Mouse (Mus musculus): Measurements from ENCODE around the gene Clcf1.

Gene Clcf1

DNA sequence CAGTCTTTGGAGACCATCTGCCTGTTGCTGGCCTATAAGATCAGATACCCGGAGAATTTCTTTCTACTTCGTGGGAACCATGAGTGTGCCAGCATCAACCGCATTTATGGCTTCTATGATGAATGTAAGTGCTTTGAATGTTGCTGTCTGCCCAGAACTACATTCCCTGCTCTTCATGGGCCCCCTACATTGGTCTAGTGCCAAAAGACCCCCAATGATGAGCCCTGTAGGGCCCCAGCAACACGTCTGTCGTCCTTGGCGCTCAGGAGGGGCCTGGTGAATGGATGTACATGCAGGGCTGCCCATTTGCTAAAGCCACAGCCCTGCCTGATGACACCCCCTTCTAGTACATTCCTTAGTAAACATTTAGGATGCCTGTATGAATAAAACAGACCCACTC is 20.9 kb upstream of the Clcf1 start:
- DNase-seq = no peak

DNA sequence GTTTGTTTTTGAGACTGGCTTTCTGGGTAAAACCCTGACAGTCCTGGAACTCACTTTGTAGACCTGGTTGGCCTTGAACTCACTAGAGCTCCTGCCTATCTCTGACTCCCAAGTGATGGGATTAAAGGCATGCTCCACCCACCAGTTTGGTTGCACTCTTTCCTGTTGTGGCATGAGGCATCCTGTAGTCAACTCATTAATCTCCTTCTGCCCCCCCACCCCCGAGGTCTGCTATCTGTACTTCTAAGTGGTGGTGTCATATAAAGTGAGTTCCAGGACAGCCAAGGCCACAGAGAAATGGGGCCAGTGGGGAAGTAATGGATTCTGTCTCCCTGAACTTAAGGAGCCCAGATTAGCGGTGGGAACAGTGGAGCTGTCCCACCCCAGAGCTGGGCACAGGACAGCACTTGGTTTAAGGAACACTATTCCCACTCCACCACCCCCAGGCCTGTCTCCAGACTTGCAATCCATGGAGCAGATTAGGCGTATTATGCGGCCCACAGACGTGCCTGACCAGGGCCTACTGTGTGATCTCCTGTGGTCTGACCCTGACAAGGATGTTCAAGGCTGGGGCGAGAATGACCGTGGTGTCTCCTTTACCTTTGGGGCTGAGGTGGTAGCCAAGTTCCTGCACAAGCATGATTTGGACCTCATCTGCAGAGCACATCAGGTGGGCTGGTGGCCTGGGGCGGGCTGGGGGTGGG is 19.9 kb upstream of the Clcf1 start:
- no peak for DNase-seq

DNA sequence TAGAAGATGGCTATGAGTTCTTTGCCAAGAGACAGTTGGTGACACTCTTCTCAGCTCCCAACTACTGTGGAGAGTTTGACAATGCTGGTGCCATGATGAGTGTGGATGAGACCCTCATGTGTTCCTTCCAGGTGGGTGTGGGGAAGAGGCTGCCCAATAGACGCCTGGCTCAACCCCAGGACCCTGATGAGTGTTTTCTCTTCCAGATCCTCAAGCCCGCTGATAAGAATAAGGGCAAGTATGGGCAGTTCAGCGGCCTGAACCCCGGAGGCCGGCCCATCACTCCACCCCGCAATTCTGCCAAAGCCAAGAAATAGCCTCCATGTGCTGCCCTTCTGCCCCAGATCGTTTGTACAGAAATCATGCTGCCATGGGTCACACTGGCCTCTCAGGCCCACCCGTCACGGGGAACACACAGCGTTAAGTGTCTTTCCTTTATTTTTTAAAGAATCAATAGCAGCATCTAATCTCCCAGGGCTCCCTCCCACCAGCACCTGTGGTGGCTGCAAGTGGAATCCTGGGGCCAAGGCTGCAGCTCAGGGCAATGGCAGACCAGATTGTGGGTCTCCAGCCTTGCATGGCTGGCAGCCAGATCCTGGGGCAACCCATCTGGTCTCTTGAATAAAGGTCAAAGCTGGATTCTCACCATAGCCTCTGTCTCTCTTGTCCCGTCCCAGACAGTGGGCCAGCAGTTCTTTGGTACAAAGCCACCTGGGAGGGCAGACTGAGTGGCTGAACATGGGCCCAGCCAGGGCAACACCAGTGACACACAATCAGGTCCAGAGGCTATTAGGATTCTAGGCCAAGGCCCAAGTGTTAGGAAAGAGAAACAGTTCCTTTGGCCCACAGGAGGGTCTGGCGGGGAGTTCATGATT is 19.0 kb upstream of the Clcf1 start:
- DNase-seq = no peak

DNA sequence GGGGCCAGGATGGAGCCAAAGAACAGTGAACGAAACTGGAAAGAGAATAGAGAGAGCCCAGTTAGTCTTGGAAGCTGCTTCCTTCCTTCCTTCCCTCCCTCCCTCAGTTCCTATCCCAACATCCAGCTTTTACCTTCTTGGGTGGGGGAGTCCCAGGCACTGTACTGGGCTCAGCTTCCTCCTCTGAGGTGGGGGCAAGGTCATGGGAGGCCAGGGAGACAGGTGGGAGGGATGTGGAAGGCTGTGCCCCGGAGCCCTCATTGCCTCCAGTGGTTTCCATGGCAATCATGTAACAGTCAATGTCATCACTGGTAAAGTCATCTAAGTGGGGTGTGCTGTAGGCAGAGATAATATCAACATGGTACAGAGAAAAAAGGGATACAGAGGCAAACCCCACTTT is 18.0 kb upstream of the Clcf1 start:
- DNase-seq = no peak

- DNase-seq = no peak
These were observed 17.5 kb upstream of the Clcf1 start for GRCm38 (mm10) chr19:4196548-4196947.

DNA sequence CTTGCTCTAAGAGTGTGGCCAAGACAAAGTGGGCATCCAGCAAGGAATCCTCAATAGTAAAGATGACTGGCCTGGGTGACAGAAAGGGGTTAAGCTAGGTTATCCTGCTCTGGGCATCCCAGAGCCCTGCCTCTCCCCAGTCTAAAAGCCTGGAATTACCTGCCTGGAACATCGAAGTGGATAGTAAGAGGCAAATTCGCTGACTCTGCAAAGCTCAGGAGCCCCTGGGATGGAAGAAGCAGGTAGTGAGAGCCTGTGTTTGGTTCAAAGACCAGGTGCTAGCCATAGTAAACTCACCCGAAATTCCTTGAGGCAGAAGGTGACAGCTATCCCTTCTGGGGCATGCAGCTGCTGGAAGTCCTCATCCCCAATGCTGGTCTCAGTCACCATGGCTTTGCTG is 16.9 kb upstream of the Clcf1 start:
- DNase-seq = no peak

DNA sequence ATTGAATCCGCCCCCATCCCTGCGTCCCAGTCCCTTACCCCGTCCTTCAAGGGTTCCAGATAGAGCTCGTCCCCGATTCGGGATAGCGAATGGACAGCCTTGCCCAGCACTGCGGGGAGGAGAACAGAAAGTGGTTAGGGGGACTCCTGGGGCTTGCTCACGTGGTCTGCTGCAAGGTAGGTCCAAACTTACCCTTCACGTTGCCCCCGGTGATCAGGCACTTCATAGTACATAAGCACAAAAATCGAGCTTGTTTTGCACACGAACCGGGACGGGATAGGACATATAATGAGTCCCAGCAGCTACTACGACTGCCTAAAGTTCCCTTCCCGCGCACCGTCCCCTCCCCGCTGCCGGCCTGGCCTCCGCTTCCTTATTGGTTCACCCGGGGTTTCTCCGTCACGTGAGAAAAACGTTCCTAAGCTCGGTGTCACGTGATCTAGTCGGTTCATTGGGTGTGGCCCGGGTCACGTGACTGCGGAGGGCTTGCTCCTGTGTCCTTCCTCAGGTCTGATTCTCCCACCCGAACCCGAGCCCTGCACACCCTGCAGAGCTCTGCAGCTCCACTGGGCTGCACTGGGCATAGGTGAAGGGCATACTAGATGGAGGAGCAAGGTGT is 12.6 kb upstream of the Clcf1 start, which contains the start of gene Rad9a:
Rad9a (minus strand) TSS at position 372 of the 619 bp plus-strand sequence.
- peak; percentile 95 for DNase-seq

- DNase-seq = no peak
These were observed 11.9 kb upstream of the Clcf1 start for GRCm38 (mm10) chr19:4202149-4202548.

DNA sequence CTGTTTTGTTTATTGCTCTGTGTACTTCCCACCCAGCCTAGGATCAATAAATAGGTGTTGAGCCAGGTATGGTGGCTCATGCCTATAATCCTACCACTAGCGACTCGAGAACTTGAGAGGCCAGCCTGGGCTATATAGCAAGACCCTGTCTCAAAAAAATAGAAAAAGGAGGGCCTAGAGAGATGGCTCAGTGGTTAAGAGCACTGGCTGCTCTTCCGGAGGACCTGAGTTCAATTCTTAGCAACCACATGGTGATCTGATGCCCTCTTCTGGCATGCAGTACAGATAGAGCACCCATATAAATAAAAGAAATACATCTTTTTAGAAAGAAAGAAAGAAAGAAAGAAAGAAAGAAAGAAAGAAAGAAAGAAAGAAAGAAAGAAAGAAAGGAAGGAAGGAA is 10.9 kb upstream of the Clcf1 start:
- DNase-seq = no peak

- DNase-seq = peak in 1 of 2 experiments; percentile 42
These were observed 10.3 kb upstream of the Clcf1 start for GRCm38 (mm10) chr19:4203604-4204326.

DNA sequence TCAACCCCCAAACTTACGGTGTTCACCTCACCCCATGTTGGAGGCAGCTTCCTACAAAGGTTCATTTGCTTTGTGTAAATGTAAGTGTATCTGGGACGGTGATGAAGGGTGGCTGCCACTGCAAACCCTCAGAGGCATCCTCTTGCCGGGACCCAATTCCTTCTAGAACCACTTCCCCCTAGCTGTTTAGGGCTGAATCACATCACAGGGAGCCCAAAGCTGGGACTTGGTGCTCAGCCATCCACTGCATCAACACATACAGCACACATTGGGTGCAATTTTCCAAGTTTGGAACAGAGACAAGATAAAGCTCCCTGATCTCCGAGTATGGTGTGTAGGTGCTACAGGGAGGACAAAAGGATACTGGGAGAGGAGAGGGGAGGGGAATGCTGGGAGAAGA is 9.1 kb upstream of the Clcf1 start:
- no peak for DNase-seq

GRCm38 (mm10) chr19:4206971-4207370 is 7.1 kb upstream of the Clcf1 start:
- DNase-seq = peak; percentile 59 to 70

DNA sequence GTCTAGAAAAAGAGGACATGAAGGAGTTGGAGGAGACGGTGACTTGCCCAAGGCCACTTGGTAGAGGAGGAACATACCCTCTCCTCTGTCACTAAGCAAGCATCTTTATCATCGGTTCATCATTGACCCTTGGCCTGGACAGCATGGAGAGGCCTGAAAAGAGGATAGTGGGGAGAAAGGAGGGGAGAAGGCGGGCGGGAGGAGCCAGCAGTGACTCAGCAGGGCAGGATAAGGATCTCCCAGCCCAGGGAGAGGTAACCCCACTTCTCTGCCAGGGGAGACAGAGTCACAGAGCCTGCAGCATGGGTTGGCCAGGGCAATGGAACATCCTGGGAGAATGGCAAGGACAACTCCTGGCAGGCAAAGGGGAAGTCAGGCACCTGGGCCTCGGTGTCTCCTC is 5.5 kb upstream of the Clcf1 start:
- no peak for DNase-seq

- no peak for DNase-seq
These were observed 2.0 kb upstream of the Clcf1 start for GRCm38 (mm10) chr19:4211891-4212588.

- DNase-seq = peak in 1 of 2 experiments; percentile 28
These were observed 489 bp upstream of the Clcf1 start for GRCm38 (mm10) chr19:4213524-4213974.

DNA sequence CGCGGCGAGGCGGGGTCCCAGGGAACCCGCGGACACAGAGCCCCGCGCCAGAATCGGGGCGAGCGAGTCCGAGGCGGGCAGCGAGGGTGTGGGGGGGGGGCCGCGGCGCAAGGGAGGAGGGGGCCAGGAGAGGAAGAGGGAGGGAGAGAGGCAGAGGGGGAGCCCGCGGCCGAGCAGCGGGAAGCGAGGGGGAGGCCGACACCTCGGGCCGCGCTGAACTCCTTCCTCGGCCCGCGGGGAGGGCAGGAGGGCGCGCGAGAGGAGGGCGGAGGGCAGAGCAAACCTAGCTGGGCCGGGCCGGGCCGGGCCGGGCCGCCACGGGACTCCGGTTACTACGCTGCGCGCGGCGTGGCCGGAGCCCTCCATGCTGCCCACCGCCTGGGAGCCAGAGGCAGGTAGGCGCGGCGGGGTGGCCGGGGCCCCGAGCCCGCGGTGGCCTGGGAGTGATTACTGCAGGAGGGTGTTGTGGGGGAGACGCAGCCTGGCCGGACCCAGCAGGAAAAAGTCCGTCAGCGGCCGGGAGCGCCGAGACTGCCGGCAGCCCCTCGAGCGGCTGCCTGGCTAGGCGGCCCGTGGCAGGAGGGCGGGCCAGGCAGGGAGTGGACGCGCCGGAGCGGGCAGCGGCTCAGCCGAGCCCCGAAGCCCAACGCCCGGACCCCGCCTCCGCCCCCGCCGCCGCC is 873 bp downstream of the Clcf1 start:
- DNase-seq = peak in 1 of 2 experiments; percentile 52

DNA sequence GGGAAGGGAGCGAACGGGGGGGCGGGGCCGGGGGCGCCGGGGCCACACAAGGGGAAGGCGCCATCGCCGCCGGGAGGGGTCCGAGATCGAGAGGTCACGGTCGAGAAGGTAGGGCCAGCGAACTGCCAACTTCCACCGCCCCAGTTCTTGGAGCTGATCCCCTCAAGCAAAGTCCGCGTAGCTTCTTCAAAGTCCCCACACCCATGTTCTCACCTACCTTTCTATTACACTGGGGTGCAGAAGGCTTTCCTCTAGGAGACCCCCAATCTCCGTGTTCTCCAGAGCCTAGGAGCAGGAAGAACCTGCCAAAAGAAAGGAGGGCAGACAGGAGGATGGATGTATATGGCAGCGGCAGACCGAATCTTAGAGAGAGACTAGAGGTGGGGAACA is 1.4 kb downstream of the Clcf1 start:
- no peak for DNase-seq

DNA sequence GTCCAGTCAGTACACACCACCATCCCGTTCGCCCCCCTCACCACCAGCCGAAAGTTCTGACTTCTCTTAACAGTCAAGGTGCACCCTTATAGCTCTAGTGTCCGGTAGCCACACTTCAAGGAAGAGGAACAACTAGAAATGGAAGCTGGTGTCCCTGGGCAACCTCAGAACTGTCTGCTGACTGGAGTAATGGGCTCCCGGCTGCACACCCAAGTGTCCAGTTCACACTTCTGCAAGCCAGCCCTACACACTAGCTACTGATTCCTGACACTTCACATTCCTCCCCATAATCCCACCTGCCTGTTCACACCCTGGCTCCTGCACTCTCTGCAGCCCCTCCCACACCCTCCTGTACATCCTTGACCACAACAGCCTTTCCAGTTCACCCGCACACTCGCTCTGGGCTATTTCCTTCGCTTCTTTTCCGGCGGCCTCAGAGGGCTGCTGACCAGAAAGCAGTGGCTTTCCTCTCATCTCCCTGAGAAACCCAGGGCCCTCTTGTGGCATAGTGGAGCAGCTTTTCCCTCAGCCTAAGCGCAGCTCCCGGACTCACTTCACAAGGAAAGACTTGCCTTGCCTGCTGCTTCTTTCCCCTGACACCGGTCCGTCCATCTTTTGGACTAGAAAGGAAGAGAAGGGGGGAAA is 2.1 kb downstream of the Clcf1 start:
- DNase-seq = peak in 1 of 2 experiments; percentile 18

DNA sequence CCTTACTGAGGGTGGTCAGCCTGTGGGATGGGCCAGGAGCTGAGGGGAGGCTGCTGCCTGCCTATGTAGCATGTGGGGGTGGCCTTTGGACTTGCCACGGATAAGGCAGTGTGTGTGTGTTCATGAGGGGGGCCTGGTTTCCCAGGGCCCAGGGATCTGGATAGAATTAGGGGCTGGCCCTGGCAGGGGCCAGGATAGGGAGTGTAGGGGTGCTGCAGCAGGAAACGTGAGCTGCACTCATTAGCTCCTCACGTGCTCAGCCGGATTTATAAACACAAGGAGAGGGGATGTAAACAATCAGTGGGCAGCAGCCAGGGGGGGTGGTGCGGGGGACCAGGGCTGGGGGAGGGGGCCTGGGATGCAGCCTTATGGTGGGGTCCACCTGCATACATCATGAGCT is 3.1 kb downstream of the Clcf1 start:
- no peak for DNase-seq

DNA sequence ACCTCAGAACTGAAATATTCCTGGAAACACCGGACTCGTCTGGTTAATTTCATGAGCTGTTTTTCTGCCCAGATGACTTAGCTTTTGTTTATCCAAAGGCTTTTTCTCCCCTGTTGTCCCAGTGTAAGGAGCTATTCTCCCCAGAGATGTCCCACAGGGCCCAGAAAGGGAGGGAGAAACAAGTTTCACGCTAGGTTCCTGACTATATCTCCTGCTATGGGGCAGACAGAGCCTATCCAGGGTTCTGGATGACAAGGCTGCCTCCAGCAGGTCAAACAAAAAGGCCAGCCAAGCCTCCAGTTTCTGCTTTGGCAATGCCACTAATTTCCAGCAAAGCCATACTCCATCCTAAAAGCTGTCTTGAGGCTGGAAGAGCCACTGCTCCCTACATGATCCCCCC is 3.8 kb downstream of the Clcf1 start:
- DNase-seq = no peak

- no peak for DNase-seq
These were observed 4.3 kb downstream of the Clcf1 start for GRCm38 (mm10) chr19:4218293-4218692.
